Mouse (Mus musculus): ENCODE results near the gene Myrfl.

Gene Myrfl

GRCm38 (mm10) chr10:116827306-116827705 lies 69.4 kb downstream of the Myrfl start:
- no peak for DNase-seq (ENCODE audit: low spot score in 2 of 2)

- DNase-seq (ENCODE audit: low spot score in 2 of 2): no peak
Observed at GRCm38 (mm10) chr10:116815311-116816060, 81.2 kb downstream of the Myrfl start.

DNA sequence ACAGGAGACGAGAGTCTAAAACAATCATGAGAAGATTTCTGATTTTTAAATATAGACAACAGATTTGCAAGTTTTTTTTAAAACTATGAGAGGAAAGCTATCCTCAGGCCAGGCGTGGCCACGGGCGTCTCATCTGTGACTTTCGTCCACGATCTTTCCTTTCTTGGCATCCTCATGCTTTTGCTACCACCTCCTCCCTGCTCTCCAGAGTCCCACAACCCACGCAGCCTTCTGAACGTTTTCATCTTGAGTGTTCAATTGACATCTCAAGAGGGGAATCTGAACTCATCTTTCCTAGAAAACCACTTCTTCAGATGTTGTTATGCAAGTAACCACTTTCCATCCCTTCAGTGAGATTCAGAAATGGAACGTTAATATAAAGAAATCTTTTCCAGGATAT lies 83.6 kb downstream of the Myrfl start:
- DNase-seq (ENCODE audit: low spot score in 2 of 2): no peak

DNA sequence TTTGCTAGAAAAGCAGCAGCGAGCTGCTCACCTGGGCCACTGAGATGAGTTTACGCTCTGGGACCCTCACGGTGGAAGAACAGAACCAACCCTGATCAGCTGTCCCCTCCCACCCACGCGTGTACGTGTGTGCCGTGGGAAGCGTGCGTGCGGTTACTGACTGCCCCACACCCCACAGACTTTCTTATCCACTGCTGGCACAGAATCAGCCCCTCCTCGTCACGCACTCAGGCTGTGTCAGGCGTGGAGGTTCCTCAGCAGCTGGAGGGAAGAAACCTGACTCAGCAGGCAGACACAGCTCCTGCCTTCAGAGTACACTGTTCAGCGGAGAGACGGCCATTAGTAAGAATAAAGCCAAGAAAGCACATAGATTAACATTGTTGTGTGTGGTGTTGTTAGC lies 86.0 kb downstream of the Myrfl start:
- DNase-seq (ENCODE audit: low spot score in 2 of 2): no peak

DNA sequence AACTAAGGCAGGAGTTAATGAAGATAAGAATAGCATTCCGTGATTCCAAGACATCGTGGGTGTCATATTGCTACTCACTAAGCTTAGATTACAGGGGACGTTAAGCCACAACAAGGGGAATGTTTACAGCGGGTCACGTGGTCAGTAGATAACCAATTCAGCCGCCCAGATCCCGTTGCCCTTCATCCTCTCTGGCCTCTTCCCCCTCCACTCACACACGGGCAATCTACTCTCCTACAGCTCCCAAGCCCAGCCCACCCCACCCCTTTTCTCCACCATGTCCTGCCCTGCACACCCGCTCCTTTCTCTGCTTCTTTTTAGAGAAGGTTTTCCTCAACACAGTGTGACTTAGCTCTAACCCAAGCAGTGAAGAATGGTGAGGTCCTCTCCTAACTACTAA lies 87.3 kb downstream of the Myrfl start:
- no peak for DNase-seq (ENCODE audit: low spot score in 2 of 2)

- no peak for DNase-seq (ENCODE audit: low spot score in 2 of 2)
Observed at GRCm38 (mm10) chr10:116808556-116809353, 88.0 kb downstream of the Myrfl start.

DNA sequence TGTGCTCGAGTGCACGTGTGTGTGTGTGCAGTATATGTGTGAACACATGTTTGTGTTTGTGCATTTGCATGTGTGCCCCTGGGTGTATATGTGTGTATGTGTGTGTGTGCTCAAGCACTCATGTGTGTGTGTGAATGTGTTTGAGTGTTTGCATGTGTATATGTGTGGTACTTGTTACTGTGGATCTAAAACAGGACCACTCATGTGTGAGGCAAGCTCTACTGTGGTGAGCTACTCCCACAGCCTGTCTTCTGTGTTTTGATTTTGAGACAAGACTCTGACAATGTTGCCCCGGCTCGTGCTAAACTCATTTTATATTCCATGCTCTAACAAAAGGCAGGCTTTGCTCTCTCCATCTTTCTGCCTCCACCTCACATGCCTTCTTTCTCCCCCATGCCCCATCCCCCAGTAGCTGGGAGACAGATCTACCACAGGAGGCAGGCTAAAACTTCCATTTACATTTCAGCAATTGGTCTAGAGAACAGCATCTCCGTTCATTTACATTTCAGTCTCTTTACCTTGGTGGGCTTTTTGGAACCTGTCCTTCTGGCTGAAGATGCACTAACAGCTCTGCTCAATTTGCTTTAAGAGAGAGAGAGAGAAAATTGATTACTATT lies 94.4 kb downstream of the Myrfl start:
- DNase-seq (ENCODE audit: low spot score in 2 of 2): no peak

GRCm38 (mm10) chr10:116801281-116801680 lies 95.4 kb downstream of the Myrfl start:
- no peak for DNase-seq (ENCODE audit: low spot score in 2 of 2)

- DNase-seq (ENCODE audit: low spot score in 2 of 2): no peak
Observed at GRCm38 (mm10) chr10:116796066-116796465, 100.7 kb downstream of the Myrfl start.

DNA sequence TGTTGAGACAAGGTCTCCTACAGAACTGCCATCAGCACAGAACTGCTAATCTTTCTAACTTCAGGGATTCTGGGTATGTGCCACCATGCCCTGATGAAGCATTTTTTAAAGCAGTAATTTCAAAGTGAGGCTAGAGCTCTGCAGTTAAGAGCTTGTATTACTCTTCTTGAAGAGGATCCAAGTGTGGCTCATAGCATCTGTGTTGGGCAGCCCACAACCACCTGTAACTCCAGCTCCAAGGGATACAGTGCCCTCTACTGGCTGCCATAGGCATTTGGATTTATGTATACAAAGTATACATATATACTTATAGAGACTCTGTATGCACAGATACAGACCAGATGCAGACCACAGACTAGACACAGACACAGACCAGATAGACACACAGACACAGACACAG lies 107.6 kb downstream of the Myrfl start:
- no peak for DNase-seq (ENCODE audit: low spot score in 2 of 2)

DNA sequence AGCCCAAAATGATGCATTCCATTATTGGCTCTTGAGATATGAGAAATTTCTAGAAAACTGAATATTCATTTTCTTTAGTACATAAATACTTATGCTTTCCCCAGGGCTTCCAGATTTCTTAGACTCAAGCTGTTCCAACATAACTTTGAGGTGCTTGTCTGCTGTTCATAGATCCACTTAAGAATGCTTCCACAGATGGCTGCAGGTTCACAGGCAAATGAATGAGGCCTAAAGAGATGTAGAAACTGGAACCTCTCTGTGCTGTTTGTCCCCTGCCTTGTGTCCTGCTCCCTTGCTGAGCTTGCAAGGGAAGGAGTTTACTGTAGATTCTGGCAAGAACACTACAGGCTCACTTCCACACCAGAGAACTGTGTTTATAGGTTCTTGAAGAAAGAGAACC lies 108.3 kb downstream of the Myrfl start:
- no peak for DNase-seq (ENCODE audit: low spot score in 2 of 2)

GRCm38 (mm10) chr10:116784098-116784497 lies 112.6 kb downstream of the Myrfl start:
- no peak for DNase-seq (ENCODE audit: low spot score in 2 of 2)

GRCm38 (mm10) chr10:116783020-116783419 lies 113.7 kb downstream of the Myrfl start:
- no peak for DNase-seq (ENCODE audit: low spot score in 2 of 2)

DNA sequence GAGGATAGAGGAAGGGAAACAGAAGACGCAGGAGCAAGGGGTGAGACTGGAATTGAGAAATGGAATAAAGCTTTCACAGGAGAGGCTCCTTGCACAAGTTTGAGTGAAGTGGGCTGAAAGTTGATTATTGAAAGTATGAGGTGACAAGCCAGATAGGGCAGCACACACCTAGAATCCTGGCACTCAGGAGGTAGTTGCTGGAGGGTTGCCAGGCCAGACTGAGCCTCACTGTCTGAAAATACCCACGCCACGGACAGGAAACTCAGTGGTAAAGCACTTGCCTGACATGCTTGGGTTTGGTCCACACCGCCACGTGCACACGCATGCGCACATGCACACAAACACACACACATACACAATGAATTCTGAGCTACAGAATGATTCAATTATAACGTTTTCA lies 118.8 kb downstream of the Myrfl start:
- no peak for DNase-seq (ENCODE audit: low spot score in 2 of 2)

DNA sequence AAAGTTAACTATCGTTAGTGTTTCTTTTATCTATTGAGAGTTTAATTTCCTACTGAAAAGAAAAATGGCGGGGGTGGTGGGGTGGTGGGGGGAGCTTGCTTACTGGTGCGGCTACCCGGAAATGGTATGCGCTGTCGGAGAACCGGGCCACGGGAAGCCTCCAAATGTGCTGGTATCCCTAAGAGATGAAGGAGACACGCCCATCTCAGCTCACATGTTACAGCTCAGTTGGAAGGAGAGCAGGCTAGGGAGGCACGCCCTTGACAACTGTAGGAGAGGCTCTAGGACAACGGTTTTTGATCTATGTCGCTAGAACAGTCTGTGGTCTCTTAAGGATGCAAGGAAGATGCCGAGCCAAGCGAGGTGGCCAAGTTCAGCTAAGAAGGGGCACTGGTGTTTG lies 119.9 kb downstream of the Myrfl start:
- DNase-seq (ENCODE audit: low spot score in 2 of 2): no peak

GRCm38 (mm10) chr10:116773846-116774750 lies 122.6 kb downstream of the Myrfl start:
- DNase-seq (ENCODE audit: low spot score in 2 of 2): no peak

DNA sequence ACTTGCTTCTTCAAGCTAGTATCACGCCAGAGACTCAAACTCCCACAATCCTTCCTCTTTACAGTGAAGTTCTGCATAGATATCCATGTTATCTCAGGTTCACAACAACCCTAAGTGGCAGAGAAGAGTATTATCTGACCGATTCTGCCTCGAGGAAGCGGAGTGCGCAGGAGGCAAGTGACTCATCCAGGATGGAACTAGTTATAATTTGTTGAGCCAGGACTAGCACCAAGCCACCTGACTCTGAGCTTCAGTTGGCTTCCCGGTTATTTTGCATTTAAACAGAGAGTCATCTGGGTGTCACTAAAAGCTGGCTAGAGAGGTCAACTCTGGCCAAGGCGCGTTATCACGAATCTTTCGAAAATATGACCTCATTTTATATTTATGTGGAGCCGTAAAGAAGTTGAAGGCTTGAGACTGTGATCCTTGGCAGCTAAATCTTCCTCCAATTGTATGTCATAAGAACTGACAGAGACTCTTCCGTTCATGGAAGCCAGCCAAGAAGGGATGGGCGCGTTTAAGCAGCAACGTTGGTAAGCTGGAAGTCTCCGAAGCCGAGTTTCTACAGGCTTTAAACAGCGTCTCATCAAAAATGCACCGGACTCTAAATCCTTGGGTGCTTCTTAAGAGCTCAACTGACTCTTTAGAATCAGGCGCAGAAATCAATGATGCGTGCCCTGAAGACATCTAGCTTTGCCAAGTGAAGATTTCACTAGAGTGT lies 125.3 kb downstream of the Myrfl start:
- DNase-seq (ENCODE audit: low spot score in 2 of 2): no peak

DNA sequence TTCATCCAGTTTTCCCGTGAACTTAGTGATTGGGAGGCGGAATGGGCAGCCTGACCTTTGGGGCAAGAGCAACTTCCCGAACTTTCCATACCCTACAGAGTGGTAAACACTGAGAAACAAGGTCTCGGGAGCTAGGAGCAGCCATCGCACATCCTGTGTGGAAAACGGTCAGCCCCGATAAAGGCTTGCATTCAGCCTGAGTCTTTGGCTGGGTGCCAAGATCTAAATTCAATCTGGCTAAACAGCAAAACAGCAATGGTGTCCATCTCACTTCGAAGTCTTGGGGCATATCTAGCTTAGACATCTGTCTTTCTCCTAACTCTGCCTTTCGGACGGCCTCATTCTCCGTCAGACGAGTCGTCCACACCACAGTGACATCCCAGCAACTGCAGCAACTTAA lies 128.1 kb downstream of the Myrfl start:
- DNase-seq (ENCODE audit: low spot score in 2 of 2): no peak

- DNase-seq (ENCODE audit: low spot score in 2 of 2): no peak
Observed at GRCm38 (mm10) chr10:116766525-116766924, 130.2 kb downstream of the Myrfl start.

GRCm38 (mm10) chr10:116761476-116762068 lies 135.1 kb downstream of the Myrfl start:
- DNase-seq (ENCODE audit: low spot score in 2 of 2): no peak

- DNase-seq (ENCODE audit: low spot score in 2 of 2): no peak
Observed at GRCm38 (mm10) chr10:116760561-116760960, 136.2 kb downstream of the Myrfl start.
